Mouse (Mus musculus) spleen, adult 2 months (tissue): ENCODE data around the gene Calm1. TPM values are rescaled to one million over a fixed set of nuclear protein-coding genes. Genes with fewer than 3 reads are reported as not detected.

Experiments used
- DNase-seq, 2 experiments: peaks; one replicate each; pipeline versions ENCODE4 v3.0.0 to v3.0.0-alpha.2; 2012 to 2021; ENCODE audit warnings: low spot score in 2 of 2, low read depth in 1 of 2
- H3K27ac ChIP-seq: fragments of 200-500 bp; 2 replicates; pipeline ENCODE4 v1.5.1; 2012; ENCODE audit warnings: low read length, inconsistent platforms; ENCODE audit not compliant: insufficient read depth
- H3K27me3 ChIP-seq: fragments of 200-500 bp; 2 replicates; pipeline ENCODE4 v1.6.1; 2012; ENCODE audit warnings: mild to moderate bottlenecking, moderate library complexity, low read length, inconsistent platforms; ENCODE audit not compliant: control insufficient read depth, insufficient read depth
- H3K36me3 ChIP-seq: fragments of 200-500 bp; 2 replicates; pipeline ENCODE4 v1.6.1; 2012; ENCODE audit warnings: mild to moderate bottlenecking, low read length, inconsistent platforms; ENCODE audit not compliant: control insufficient read depth, insufficient read depth
- H3K4me1 ChIP-seq: fragments of 200-500 bp; 2 replicates; pipeline ENCODE4 v1.6.1; 2011; ENCODE audit warnings: inconsistent platforms; ENCODE audit not compliant: control insufficient read depth, insufficient read depth, insufficient read length
- H3K4me3 ChIP-seq: fragments of 200-500 bp; 2 replicates; pipeline ENCODE4 v1.5.1; 2011; ENCODE audit warnings: mild to moderate bottlenecking, inconsistent platforms; ENCODE audit not compliant: insufficient read depth, insufficient read length; ENCODE audit errors: extremely low read depth
- CTCF ChIP-seq: fragments of 200-500 bp; IDR thresholded peaks from 2 replicates; pipeline ENCODE4 v1.5.1; 2011; ENCODE audit warnings: mild to moderate bottlenecking, inconsistent platforms; ENCODE audit not compliant: insufficient read depth, insufficient read length, insufficient replicate concordance; ENCODE audit errors: extremely low read depth
- POLR2A ChIP-seq: fragments of 200-500 bp; IDR thresholded peaks from 2 replicates; pipeline ENCODE4 v1.6.1; 2011; ENCODE audit warnings: low read depth, low read length, inconsistent platforms
- WGBS: fragments of 180-500 bp; shearing (Covaris S2); methylation state at CpG from one replicate; pipeline ENCODE4 v1.1.7; 2018; 5-methylcytosine and 5-hydroxymethylcytosine counted together
- polyA plus RNA-seq: library from polyadenylated mRNA; depleted of rRNA; stranded (reverse); fragments of >200 nt; gene quantifications from 2 replicates; pipeline ENCODE4 v1.2.3, GENCODE M21; 2012; rRNA removed

Gene Calm1
- polyA plus RNA-seq, result 173 and 334 TPM in 2 replicates

DNA sequence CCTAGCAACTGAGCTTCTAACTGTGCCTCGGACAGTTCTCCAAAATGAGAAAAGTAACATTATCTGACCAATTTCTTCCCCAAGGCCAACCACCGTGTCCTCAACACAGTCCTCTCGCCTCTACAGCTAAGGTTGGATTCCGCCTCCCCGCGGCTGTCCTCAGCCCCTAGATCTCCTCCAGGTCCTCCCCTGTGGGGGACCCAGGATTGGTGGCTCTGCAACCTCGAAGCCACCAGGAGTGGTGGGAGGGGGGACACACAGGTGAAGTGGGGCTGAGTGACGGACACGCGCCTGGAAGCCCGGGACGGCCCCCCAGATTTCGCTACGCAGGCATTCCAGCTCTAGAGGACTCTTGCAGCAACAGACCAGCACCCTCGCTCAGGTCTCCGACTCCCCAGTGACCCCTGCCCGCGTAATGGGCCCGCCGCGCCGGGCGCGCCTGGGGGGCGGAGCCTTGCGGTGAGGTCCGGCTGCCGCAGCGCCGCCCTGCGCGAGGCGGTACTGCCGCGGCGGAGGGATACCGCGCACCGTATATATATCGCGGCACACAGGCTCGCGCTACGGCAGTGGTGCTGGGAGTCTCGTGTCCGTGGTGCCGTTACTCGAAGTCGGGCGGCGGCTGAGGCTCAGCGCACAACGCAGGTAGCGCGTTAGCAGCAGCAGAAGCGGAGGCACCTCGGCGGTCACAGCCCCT, at the start of gene Calm1:
Gene Calm1 (plus strand): TSS at position 469 of the 694 bp plus-strand sequence.
- Histone ChIP-seq H3K27ac (peak within 1 kb of the TSS; percentile 87), H3K4me3 (peak within 1 kb of the TSS; percentile 91), H3K4me1 (peaks cover 3% of the 10 kb centered on the region; the same call in 1 of the 2 replicates), H3K27me3 (no peaks in the 10 kb centered on the region), H3K36me3 (peaks cover 13% of the 10 kb centered on the region)
- TF ChIP-seq CTCF (no peak; the same call in 1 of the 2 replicates), POLR2A (peak; percentile 100)
- WGBS, result under 1% methylated on average over 58 of the region's 58 CpGs
- DNase-seq, result peak; percentile 89

- no peak for TF ChIP-seq CTCF
- TF ChIP-seq POLR2A, result no peak
- DNase-seq, result no peak
- 92% methylated on average over 7 of the region's 7 CpGs for WGBS
- Histone ChIP-seq H3K4me1 (no peaks in the 10 kb centered on the region), H3K27ac (no peak overlapping the region), H3K36me3 (peaks cover 16% of the 10 kb centered on the region), H3K27me3 (no peaks in the 10 kb centered on the region), H3K4me3 (no peak overlapping the region)
Observed at GRCm38 (mm10) chr12:100152466-100152865, 46.8 kb upstream of the Calm1 start.

DNA sequence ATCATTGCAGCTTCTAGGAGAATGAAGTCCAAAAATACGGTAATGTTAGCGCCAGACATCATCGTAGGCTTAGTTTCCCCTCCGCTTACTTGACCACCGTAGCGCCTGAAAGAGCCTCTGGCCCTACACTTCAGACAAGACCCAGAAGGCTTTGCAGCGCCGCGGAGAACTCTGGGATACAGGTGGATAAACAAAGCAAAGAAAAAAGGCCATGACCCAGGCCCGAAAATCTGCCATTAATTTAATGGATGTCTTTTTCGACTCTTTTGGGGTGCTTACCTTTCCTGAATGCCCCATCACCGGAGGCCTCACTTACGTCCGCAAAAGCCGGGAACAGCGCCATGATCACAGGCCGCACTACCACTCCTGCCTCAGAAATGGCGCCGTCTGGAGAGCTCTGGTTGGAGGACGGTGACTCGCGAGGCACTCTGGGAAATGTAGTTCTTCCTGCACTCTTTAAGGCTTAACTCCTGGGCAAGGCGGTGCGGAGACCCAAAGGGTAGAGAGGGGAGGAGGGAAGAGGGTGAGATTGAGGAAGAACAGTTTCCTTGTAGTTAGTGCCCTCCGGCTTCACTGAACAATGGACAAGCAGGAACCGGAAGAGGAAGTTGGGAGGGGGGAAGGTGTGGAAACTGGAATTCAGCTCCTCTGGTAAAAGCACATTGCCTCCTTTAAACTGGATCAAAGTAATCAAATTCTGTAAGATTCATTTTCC, 39.8 kb upstream of the Calm1 start, which contains the start of gene Nrde2:
Gene Nrde2 (minus strand): TSS at position 393 of the 715 bp plus-strand sequence.
- Histone ChIP-seq H3K27ac (peak within 1 kb of the TSS; percentile 82), H3K27me3 (no peaks in the 10 kb centered on the region), H3K36me3 (0 out of 2 replicates have a peak, but pooled peaks cover 1% of the 10 kb centered on the region), H3K4me3 (peak within 1 kb of the TSS; percentile 83), H3K4me1 (peaks cover 3% of the 10 kb centered on the region; the same call in 1 of the 2 replicates)
- DNase-seq, result peak; percentile 81 to 91
- WGBS, result under 1% methylated on average over 26 of the region's 26 CpGs
- 0 out of 2 replicates have a peak, but pooled peaks have one; percentile 3 for TF ChIP-seq CTCF
- peak; percentile 13 for TF ChIP-seq POLR2A

- no peaks in the 10 kb centered on the region for H3K36me3 ChIP-seq
- H3K4me1 ChIP-seq, result peaks cover 11% of the 10 kb centered on the region
- no peak overlapping the region for H3K4me3 ChIP-seq
- 64% methylated on average over 7 of the region's 7 CpGs for WGBS
- H3K27ac ChIP-seq, result peak overlapping the region; percentile 17; the same call in 1 of the 2 replicates
- no peak for TF ChIP-seq POLR2A
- TF ChIP-seq CTCF, result no peak
- peak in 1 of 2 experiments; percentile 32 for DNase-seq
- no peaks in the 10 kb centered on the region for H3K27me3 ChIP-seq
Observed at GRCm38 (mm10) chr12:100164991-100165500, 34.2 kb upstream of the Calm1 start.

- Histone ChIP-seq H3K27ac (no peak overlapping the region), H3K4me1 (peaks cover 11% of the 10 kb centered on the region), H3K27me3 (no peaks in the 10 kb centered on the region), H3K36me3 (no peaks in the 10 kb centered on the region), H3K4me3 (no peak overlapping the region)
- TF ChIP-seq POLR2A, result no peak
- peak; percentile 31; the same call in 1 of the 2 replicates for TF ChIP-seq CTCF
- WGBS, result 32% methylated on average over 3 of the region's 3 CpGs
- peak in 1 of 2 experiments; percentile 24 for DNase-seq
Observed at GRCm38 (mm10) chr12:100166177-100166576, 33.1 kb upstream of the Calm1 start.

DNA sequence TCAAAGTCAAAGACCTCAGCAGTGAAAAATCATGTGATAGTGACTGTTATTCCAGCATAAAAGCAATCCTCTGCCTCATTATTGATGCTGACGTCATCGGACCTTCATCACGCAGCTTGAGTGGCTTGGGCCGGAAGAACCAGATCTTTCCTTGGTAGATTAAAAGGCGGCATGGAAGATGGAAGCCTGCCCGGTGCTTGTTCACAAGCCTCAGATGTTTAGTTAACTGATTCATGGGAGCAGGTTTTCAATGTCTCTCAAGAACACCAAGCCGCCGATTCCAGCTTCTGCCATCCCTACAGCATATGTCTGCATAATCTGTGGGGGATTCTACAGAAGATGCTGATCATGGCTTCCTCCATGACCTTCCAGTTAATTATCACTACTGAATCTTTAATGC, 32.3 kb upstream of the Calm1 start:
- Histone ChIP-seq H3K4me3 (no peak overlapping the region), H3K36me3 (no peaks in the 10 kb centered on the region), H3K27ac (no peak overlapping the region), H3K27me3 (no peaks in the 10 kb centered on the region), H3K4me1 (peaks cover 11% of the 10 kb centered on the region)
- 95% methylated on average over 8 of the region's 8 CpGs for WGBS
- DNase-seq, result no peak
- TF ChIP-seq POLR2A (no peak), CTCF (no peak)

- Histone ChIP-seq H3K4me3 (no peak overlapping the region), H3K27me3 (no peaks in the 10 kb centered on the region), H3K27ac (peak overlapping the region; percentile 58; the same call in 1 of the 2 replicates), H3K36me3 (no peaks in the 10 kb centered on the region), H3K4me1 (peaks cover 11% of the 10 kb centered on the region)
- WGBS, result 82% methylated on average over 1 of the region's 1 CpGs
- no peak for DNase-seq
- TF ChIP-seq CTCF, result no peak
- no peak for TF ChIP-seq POLR2A
Observed at GRCm38 (mm10) chr12:100167502-100167901, 31.7 kb upstream of the Calm1 start.
